Mouse (Mus musculus): ENCODE results near the gene Asb8.

DNA sequence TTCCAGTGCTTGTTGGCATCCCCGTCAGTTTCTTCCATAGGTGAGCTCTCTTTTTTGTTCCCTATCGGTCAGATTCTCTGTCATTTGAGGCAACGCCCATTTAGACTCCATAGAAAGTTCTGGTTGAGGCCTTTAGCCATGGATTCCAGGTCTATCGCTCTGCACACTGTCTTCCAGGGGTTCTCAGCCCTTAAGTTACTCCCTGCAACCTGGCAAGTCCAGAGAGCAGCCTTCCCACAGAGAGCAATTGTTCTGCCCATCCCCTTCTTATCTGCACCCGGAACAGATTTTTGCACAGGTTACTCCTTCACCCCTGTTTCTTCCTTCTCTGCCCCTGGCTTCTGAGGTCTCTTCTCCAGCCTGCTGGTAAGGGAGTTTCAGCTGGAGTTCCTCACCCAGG lies 6.7 kb upstream of the Asb8 start:
- TF ChIP-seq POLR2A (IDR thresholded peaks at IDR 0.05; ENCODE audit: insufficient read length, low read depth) (no peak), MYOD1 (IDR thresholded peaks at IDR 0.05; ENCODE audit: control insufficient read depth in 1 of 3, insufficient read length in 2 of 3, low read depth in 2 of 3) (no peak), MYOG (IDR thresholded peaks at IDR 0.05; ENCODE audit: control insufficient read depth in 1 of 3, insufficient read depth in 1 of 3, insufficient read length in 2 of 3, low read depth in 2 of 3) (no peak), E2F4 (IDR thresholded peaks at IDR 0.05; ENCODE audit: insufficient read depth) (no peak), USF1 (IDR thresholded peaks at IDR 0.05; ENCODE audit: low read depth) (no peak), SRF (IDR thresholded peaks at IDR 0.05; ENCODE audit: control insufficient read depth, insufficient read length, low read depth) (no peak), TCF12 (IDR thresholded peaks at IDR 0.05; ENCODE audit: insufficient read depth, poor library complexity, severe bottlenecking) (no peak), CEBPB (IDR thresholded peaks at IDR 0.05; ENCODE audit: insufficient read depth, poor library complexity, severe bottlenecking) (no peak), MAX (IDR thresholded peaks at IDR 0.05; ENCODE audit: low read depth) (no peak)
